Mouse (Mus musculus) heart, postnatal 14 days (tissue): ENCODE data around the gene G430095P16Rik. TPM values are rescaled to one million over a fixed set of nuclear protein-coding genes. Genes with fewer than 3 reads are reported as not detected.

Experiments
- DNase-seq, 2 experiments: peaks; one replicate each; pipeline ENCODE4 v3.0.0; 2021 to 2022
- intact Hi-C: fragments of 180-260 bp; cut with DNase I; formaldehyde crosslinking; loops from one replicate; pipeline ENCODE4 v1.15.1; 2025
- total RNA-seq, 2 experiments: library from RNA; stranded (reverse); gene quantifications; 2 replicates each; pipeline ENCODE4 v1.2.3; 2021

Gene G430095P16Rik
- total RNA-seq, 2 experiments from 2014 or later = 0.54 to 0.69 TPM

DNA sequence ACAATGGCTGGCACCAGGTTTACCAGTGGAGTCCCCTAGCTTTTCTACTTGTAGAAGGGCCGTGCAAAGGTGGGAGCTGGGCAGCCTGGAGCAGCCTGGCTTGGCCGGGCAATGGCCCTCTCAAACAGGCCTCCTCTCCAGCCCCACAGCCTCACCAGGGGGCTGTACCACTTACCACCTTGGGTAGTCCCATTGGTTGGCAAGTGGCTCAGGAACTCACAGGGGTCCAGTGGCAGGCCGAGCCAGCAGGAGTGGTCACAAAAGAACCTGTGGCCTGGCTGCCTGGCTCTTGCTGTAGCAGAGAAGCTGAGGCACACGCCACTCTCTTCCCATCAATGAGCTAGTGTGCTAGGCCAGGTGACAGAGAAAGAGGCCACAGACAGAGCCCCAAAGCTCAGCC is 8.6 kb upstream of the G430095P16Rik start:
- intact Hi-C loops = no loop called here
- no peak for DNase-seq

- intact Hi-C loops = no loop called here
- DNase-seq = no peak
These were observed 6.8 kb upstream of the G430095P16Rik start for GRCm38 (mm10) chr8:84715893-84716468.

GRCm38 (mm10) chr8:84716790-84717189 is 6.0 kb upstream of the G430095P16Rik start:
- intact Hi-C loops = no loop called here
- no peak for DNase-seq

DNA sequence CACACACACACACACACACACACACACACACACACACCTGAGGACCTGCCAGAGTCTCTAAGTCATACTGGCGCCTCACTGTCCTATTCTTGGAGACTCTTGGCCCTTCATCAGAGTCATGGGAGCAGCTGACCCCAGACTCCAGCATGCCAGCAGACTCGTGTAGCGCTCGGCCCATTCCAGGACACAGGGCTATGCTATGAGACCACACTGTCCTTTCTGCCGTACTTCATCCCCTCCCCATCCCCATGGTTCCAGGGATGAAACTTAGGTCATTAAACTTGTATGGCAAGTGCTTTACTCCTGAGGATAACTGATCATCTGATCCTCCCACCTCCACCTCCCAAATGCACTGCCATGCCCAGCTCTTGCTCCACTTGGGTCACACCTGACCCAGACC is 4.3 kb upstream of the G430095P16Rik start:
- DNase-seq = no peak
- intact Hi-C loops = no loop called here

- DNase-seq = no peak
- intact Hi-C loops = no loop called here
These were observed 3.7 kb upstream of the G430095P16Rik start for GRCm38 (mm10) chr8:84718959-84719690.

DNA sequence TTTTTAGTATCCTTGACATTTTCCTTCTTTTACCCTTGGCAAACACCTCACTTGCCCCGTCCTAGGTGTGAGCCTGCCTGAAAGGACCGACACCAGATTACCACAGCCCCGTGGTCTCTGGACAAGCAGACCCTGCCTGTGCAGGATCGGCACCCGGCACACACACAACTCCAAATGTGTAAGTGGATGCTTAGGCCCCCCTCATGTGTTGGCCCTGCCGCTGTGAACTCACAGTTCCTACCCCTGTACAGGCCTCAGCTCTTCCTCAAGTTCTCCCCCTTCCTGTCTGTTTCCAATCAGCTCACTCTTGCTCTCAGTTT is 317 bp upstream of the G430095P16Rik start:
- intact Hi-C loops = loop anchor here (2.0 kb wide), 1 partner anchor 14 kb away; no protein-coding TSS in a partner anchor
- no peak for DNase-seq

DNA sequence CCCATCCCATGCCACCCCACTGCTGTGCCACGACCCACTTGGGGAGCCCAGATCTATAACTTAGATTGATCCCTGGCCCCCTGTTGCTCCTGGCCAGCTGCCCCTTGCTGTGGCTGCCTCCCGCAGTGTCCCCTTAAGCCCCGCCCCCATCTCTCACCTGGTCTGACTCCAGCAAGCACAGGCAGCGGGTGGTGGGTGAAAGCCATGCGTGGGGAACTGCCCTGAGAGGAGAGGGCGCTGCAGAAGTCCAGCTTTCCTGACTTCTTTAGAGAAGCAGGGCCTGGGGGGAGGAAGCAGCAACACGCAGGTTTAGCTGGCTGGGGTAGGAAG is 729 bp downstream of the G430095P16Rik start:
- intact Hi-C loops = loop anchor here (2.0 kb wide), 1 partner anchor 15 kb away; no protein-coding TSS in a partner anchor
- DNase-seq = no peak

DNA sequence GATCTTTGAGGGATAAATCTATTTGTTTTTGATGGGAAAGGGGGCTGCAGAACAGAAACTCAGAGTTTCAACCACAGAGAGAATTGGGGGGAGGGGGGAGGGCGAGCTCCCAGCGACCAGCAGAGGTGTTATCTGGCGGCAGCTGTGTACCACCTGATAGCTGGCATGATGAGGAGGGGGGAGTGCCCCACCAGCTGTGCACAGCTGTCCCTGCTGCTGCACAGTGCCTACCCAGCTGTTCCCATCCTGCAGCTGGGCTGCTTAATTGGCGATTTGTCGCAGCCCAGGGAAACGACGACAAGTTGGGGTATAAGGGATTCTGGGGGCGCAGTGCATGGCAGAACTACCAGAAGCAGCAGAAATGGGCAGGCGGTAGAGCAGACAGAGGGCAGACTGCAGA is 1.9 kb downstream of the G430095P16Rik start:
- DNase-seq = no peak
- intact Hi-C loops = no loop called here

GRCm38 (mm10) chr8:84725246-84725940 is 2.6 kb downstream of the G430095P16Rik start:
- DNase-seq = no peak
- intact Hi-C loops = no loop called here

DNA sequence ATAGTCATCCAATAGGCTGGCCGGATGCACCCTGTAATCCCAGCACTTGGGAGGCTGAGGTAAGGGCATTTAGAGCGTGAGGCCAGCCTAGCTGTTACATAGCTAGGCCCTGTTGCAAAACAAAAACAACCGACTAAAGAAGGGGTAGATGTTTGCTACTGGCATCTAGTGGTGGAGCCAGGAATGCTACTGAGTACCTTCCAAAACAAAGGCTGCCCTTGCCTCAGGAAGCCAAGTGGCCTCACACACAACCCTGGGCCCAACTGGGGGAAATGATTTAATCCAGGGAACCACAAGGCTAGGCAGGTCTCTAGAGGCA is 3.1 kb downstream of the G430095P16Rik start:
- peak; percentile 37 to 53 for DNase-seq
- intact Hi-C loops = no loop called here

GRCm38 (mm10) chr8:84728474-84728873 is 5.7 kb downstream of the G430095P16Rik start:
- intact Hi-C loops = no loop called here
- no peak for DNase-seq

DNA sequence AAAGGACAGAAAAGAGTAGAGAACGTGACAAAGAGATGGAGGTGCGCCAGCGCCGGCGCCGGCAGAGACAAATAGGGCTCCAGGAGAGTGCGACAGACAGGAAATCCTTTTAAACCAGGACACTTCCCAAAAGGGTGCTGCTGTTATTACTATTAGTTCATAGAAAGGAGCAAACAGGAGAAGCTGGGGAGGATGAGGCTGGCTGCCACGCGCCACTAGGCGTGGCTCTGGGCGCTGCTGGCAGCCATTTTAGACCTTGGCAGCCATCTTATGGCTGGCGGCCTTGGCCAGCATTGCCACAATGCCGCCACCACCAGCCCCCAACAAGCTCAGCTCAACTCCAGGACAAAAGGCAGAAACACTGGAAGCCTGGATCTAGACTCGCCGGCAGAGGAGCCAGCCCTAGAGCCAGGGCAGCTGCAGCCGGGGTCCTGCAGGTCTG is 7.1 kb downstream of the G430095P16Rik start:
- peak; percentile 62 to 66 for DNase-seq
- intact Hi-C loops = no loop called here

DNA sequence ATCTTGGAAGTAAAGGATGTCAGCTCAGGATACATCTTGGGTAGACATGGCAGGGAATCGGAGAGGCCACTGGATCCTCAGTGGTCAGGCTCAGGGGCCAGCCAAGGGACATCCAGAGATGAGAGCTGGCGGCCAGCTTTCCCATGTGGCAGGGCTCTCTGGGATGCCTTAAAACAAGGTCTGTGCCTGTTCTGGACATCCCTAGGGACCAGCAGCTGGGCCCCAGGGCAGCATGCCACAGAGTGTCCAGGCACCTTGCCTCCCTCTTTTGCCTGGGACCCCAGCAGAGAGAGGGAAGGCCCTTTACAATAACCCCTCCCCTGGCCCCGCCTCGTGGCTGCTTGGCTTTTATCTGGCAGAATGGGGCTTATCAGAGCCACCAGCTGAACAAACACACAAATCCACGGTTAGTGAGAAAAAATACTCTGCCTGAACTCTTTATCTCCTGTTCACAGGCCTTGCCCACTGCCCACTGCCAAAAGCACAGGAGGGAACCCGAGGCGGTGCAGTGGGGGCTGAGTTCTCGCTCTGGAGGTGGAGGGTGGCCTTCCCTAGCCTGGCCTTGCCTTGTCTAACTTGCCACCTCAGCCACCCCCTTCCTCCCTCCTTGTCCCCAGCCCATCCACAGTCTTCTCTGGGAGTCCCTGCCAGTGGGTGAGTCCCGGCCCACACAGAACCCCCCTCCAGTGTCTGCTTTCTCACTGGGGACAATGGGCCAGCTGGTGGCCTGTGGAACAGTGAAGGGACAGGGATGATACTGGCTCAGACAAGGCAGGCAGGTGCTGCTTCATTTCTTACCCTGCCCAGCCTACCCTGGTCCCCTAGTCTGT is 7.9 kb downstream of the G430095P16Rik start:
- peak; percentile 66 to 72 for DNase-seq
- intact Hi-C loops = no loop called here

DNA sequence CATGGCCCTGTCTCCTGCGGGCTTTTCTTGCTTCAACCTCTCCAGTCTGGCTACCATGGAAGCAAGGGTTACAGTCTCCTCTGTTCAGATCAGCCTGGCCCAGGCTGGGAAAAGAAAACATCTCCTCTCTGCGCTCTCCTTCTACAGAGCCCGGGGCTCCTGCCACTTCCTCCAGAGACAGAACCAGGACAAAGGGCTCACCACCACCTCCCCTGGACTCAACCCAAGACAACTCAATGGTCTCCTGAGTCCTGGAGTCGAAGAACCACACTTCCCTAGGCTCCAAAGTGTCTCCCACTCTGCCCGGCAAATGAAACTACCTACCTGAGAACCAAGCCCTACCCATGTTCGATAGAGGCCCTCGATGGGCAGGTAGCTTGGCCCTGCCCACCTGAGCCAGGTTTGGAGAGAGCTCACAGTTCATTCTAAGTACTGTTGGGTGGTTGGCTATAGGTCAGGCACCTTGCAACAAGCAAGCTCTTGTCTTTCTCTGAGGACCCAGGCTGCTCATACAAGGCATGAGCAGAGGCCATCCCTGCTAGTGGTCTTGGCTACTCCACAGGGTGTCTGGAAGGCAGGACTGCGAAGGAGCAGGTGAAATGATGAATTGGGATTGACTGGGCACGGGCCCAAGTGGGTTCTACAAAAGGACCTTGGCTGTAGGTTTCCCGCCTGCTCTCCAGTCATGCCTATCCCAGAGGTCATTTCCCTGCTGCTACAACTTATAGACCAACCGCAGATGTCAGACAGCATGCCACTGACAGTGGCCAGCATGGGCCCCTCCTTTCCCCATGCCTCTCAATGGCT is 8.8 kb downstream of the G430095P16Rik start:
- intact Hi-C loops = no loop called here
- DNase-seq = no peak

DNA sequence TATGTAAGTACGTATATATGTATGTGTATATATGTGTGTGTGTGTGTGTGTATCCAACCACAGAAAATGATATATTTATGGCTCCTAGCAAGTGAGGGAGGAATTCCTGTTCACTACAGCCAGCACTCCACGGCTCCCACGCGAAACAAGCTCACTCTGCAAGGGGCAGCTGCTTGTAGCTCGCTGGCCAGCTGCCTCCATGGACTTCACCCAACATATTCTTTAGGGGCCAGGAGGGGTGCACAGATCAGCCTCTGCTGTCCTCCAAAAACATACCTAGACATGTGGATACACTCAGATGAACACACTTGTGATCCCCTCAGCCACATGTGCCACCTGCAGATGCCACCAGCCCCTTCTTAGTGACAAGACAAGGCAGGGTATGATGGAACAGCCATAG is 9.7 kb downstream of the G430095P16Rik start:
- DNase-seq = no peak
- intact Hi-C loops = no loop called here

DNA sequence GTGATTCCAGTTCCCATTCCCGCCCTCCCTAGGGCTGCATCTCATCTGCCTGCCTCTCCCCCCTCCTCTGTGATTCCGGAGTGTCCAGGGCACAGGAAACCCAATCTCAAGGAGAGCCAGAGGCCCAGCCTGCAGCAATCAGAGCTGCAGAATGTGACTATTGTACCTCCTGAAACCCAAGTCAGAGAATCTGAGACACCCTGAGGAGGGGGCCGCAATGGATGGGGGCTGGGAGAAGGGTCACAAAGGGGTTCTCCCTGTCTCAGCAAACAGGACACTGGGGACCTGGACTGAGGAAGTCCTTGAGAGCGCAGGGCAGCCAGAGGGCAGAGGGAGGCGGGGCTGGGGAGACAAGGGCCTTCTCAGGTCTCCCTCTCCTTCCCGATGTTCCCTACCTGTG is 10.2 kb downstream of the G430095P16Rik start:
- DNase-seq = no peak
- intact Hi-C loops = no loop called here

- no peak for DNase-seq
- intact Hi-C loops = no loop called here
These were observed 11.2 kb downstream of the G430095P16Rik start for GRCm38 (mm10) chr8:84733959-84734358.

GRCm38 (mm10) chr8:84734680-84735079 is 11.9 kb downstream of the G430095P16Rik start:
- intact Hi-C loops = no loop called here
- DNase-seq = no peak

DNA sequence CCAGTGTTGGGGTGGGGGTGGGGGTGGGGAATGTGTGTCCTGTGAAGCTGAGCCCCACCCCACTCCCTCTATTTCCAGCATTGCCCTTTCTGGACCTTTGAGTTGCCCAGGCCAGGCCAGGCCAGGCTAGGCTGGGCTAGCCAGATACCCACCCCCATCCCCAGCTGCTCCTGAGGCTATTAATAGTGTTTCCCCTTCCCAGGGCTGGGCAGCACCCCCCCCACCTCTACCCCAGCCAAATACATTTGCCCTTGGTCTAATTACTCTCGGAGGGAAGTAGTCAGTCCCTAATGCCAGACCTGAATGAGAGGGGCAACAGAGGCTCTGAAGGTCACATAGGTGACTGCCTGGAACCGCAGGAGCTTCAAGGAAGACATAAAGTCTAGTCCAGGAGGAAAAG is 12.8 kb downstream of the G430095P16Rik start:
- intact Hi-C loops = no loop called here
- DNase-seq = no peak

DNA sequence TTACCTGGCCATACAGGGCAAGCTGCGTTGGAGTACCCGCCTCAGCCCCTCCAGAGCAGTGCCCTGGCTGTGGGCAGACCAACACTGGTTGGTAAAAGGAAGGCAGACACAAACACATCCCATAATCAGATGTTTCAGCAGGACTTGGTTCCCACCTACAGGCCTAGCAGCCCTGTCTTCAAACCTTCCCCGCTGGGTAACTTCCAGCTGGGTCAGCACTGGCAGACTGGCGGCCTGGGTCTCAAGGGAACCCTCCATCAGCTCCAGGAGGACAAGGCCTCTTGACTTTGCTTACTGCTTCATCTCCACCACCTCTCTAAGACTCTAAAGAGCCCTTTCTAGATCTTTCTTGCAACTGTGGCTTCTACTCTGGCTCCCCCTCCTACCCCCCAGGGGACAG is 13.7 kb downstream of the G430095P16Rik start:
- intact Hi-C loops = loop anchor here (2.0 kb wide), 1 partner anchor 28 kb away; no protein-coding TSS in a partner anchor

More for the DNA sequence above, 13.7 kb downstream of the G430095P16Rik start:
- no peak for DNase-seq
